Mouse (Mus musculus) thymus, postnatal 10 days (tissue): Measurements from ENCODE around the gene Gm5155.
"Not testable (repeated sequence)": the region's sequence is repeated elsewhere in the genome, so short reads cannot be mapped to it uniquely, and the experiment has no call there.

Source experiments
- DNase-seq, 2 experiments: peaks; one replicate each; pipeline ENCODE4 v3.0.0; 2021; ENCODE audit warnings: low spot score in 2 of 2

Gene Gm5155

DNA sequence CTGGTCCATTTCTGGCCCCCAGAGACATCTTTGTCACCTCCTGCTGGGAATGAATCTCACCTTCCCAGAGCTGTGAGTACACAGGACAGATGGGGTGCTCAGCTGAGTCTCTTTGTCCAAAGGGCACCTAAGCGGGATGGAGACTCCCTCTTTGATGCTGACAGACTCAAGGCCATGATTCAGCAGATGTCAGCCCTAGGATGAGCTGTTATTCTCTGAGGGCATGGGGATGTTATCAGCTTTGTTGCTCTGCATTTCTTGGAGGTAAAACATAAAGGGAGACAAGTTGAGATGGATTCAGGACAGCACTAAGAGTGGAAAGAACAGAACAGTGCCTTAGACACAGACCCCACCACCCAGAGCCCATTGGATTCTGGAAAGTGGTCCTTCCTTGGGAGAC, at the start of gene Gm5155:
Gene Gm5155 (plus strand): TSS at position 301 of the 400 bp plus-strand sequence.
- no peak for DNase-seq

DNA sequence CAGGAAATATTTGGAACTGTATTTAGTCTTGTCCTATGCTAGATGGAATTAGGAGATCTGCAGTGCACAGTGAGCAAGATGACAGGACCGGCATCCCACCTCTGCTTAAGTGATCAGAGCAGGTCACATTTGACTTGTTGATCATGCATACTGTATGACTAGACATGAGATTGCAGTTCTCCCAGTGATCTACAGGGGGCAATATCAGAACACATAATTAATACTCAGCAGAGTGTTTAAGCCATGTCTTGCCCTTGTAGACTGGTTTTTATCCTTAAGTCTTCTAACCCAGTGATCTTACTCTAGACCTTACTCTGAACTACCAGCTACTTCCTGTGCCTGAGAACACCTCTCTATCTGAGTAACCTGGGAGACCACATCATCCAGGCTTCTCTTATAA, 791 bp upstream of the Gm5155 start:
- no peak for DNase-seq

DNA sequence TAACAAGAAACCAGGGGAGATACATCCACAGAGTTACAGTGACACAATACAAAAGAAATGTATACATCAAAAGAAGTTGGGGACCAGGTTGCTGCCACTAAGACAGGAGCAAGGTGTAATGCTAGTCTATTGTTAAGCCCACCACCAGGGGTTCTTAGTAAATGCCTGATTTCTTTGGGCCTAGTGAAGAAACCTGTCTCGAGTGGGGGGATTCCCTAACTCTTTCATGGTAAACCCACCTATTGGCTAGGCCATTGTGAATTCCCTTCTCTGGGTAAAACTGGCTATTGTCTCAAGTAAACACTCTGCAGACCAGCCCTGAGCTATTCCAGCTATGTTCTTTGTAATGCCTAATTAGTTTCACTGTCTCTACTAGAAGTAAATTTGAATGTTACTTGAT, 23.8 kb downstream of the Gm5155 start:
- DNase-seq = not testable (repeated sequence)

- no peak for DNase-seq
These were observed 31.8 kb downstream of the Gm5155 start for GRCm38 (mm10) chr7:17903146-17903915.
